10 mouse cellular contexts compared by ENCODE assay signal in the genomic region with DNA sequence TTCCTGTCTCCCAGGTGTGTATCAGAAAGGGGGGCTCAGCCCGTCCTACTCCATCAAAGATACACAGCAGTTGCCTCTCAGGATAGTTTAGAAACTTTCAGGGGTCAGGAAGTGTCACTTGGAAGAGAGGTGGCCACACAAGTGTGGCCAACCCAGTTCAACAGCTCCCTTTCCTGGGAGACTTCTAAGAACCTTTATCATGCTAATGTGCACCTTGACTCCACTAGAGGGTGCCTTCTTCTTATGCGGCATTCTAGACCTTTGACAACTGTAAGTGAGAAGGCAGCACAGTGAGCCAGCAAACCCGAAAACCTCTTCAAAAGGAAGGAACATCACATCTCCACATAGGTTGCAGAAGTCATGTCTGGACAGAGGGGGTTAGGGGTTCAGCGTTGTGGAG.
DNase-seq lines count a peak whose midpoint lies in the region; ATAC-seq and TF ChIP-seq lines count a peak whose summit lies in the region.
"Had no signal": no experiment of that assay in that cellular context is flagged by ENCODE, and none has a peak within 500 bp of the region (broad histone marks: within the 10 kb centered on the region; RNA-seq: fewer than 3 reads in every experiment).

No protein-coding gene starts in this region.

- H3K4me1 ChIP-seq in intestine, embryonic 15.5 days (replicated peaks), result no peaks in the 10 kb centered on the region

- TF ChIP-seq CTCF in layer of hippocampus, adult 2 months (conservative IDR thresholded peaks at IDR 0.05), result peak; percentile 69

- H3K9me3 ChIP-seq in intestine, embryonic 15.5 days, result no peaks in the 10 kb centered on the region

- H3K4me2 ChIP-seq in intestine, embryonic 15.5 days (replicated peaks), result no peak overlapping the region

- WGBS in intestine, embryonic 15.5 days, result 17% methylated on average over 4 of the region's 4 CpGs

- peak; percentile 56 for ATAC-seq in intestine, embryonic 15.5 days

- no peaks in the 10 kb centered on the region for H3K27me3 ChIP-seq in intestine, embryonic 15.5 days (replicated peaks)

- H3K36me3 ChIP-seq in intestine, embryonic 15.5 days, result no peaks in the 10 kb centered on the region

- H3K4me3 ChIP-seq in layer of hippocampus, adult 2 months, result no peak overlapping the region
- no peak overlapping the region for H3K4me3 ChIP-seq in intestine, embryonic 15.5 days (replicated peaks)
- H3K4me3 ChIP-seq: erythroblast, embryonic 14.5 days had no signal

- H3K9ac ChIP-seq in intestine, embryonic 15.5 days, result no peak overlapping the region

- DNase-seq in layer of hippocampus, adult 2 months (ENCODE audit: low spot score in 2 of 2), result no peak
- no peak for DNase-seq in layer of hippocampus, adult 8-10 months (ENCODE audit: low spot score in 2 of 2)
- DNase-seq in CD8-positive naive resting alpha-beta T cell, adult 2 months (ENCODE audit: low read depth in 2 of 2, low spot score in 2 of 2), result peak; percentile 11 to 44
- peak; percentile 84 for DNase-seq in ZHBTc4 (ENCODE audit: low read depth, low spot score)
- peak; percentile 56 for DNase-seq in naive thymus-derived CD4-positive, alpha-beta T cell, adult 2 months (ENCODE audit: low read depth)
- DNase-seq in urinary bladder, postnatal 25 days (ENCODE audit: low spot score), result no peak
- DNase-seq in testis, postnatal 14 days (ENCODE audit: low spot score), result no peak

- no peak overlapping the region for H3K27ac ChIP-seq in layer of hippocampus, adult 2 months
- no peak overlapping the region for H3K27ac ChIP-seq in intestine, embryonic 15.5 days
- H3K27ac ChIP-seq: macrophage had no signal

Comparison
In these comparisons a context has a peak if more than half of its experiments do, and no peak if none do; other contexts are left out.
1. DNase-seq: peak in CD8-positive naive resting alpha-beta T cell, adult 2 months (2 of 2), ZHBTc4 (single experiment) and naive thymus-derived CD4-positive, alpha-beta T cell, adult 2 months (single experiment); none in layer of hippocampus, adult 2 months (0 of 2), layer of hippocampus, adult 8-10 months (0 of 2), urinary bladder, postnatal 25 days (single experiment) and testis, postnatal 14 days (single experiment).